Mouse (Mus musculus): ENCODE measurements around the gene Tysnd1.

- TF ChIP-seq POLR2A (IDR thresholded peaks at IDR 0.05; ENCODE audit: borderline replicate concordance, insufficient read depth, low read length) (no peak), CTCF (IDR thresholded peaks at IDR 0.05; ENCODE audit: borderline replicate concordance, insufficient read depth, low read depth, low read length) (no peak)
Measured at GRCm38 (mm10) chr10:61751534-61752219, 56.4 kb downstream of the Tysnd1 start.
